Mouse (Mus musculus) olfactory bulb, adult 2 months (tissue): ENCODE measurements around the gene Iffo1.

Experiments
- CTCF ChIP-seq: fragments of 200-500 bp; IDR thresholded peaks from 2 replicates; pipeline ENCODE4 v1.5.1; 2012; ENCODE audit warnings: low read depth, mild to moderate bottlenecking, low read length, moderate library complexity; ENCODE audit not compliant: insufficient read depth
- POLR2A ChIP-seq: fragments of 200-500 bp; IDR thresholded peaks from 2 replicates; pipeline ENCODE4 v1.6.1; 2012; ENCODE audit warnings: mild to moderate bottlenecking, low read depth, low read length, moderate library complexity; ENCODE audit not compliant: insufficient read depth

DNA sequence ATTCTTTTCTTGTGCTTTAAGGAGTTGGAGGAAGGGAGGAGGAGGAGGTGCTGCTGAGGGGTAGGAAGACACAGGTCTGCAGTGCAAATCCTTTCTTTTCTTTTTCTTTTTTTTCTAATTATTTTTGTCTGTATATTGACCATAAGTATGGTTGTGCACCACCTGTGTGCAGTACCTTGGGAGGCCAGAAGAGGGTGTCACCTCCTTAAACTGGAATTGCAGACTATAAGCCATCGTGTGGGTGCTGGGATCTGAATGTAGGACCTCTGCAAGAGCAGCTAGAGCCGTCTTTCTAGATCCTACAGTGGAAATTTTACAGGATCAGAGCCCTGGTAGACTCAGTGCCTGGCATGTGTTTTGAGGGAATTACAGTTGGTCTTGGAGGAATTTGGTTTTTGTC, 37.3 kb upstream of the Iffo1 start:
- no peak for TF ChIP-seq CTCF
- no peak for TF ChIP-seq POLR2A
